Mouse (Mus musculus) limb, embryonic 10.5 days (tissue): ENCODE results near the gene Kmt2b. TPM values are rescaled to one million over a fixed set of nuclear protein-coding genes. Genes with fewer than 3 reads are reported as not detected.

Experiments
- DNase-seq: peaks from one replicate; pipeline ENCODE4 v3.0.0-alpha.2; 2017; ENCODE audit warnings: low spot score
- H3K27ac ChIP-seq: fragments of 300-500 bp; sonication (generic); 2 replicates; pipeline ENCODE4 v1.5.1; 2016; ENCODE audit warnings: mild to moderate bottlenecking
- H3K27me3 ChIP-seq: fragments of 300-500 bp; sonication (generic); 2 replicates; pipeline ENCODE4 v1.6.1; 2016; ENCODE audit warnings: low read depth, mild to moderate bottlenecking; ENCODE audit not compliant: poor library complexity, severe bottlenecking
- H3K36me3 ChIP-seq: fragments of 300-500 bp; sonication (generic); 2 replicates; pipeline ENCODE4 v1.6.1; 2016; ENCODE audit warnings: mild to moderate bottlenecking, moderate library complexity
- H3K4me1 ChIP-seq: fragments of 300-500 bp; sonication (generic); 2 replicates; pipeline ENCODE4 v1.6.1; 2016
- H3K4me3 ChIP-seq: fragments of 300-500 bp; sonication (generic); 2 replicates; pipeline ENCODE4 v1.5.1; 2016; ENCODE audit warnings: mild to moderate bottlenecking, moderate library complexity
- H3K9me3 ChIP-seq: fragments of 300-500 bp; sonication (generic); replicated peaks from 2 replicates; pipeline ENCODE4 v1.6.1; 2016; ENCODE audit warnings: mild to moderate bottlenecking
- WGBS: fragments of 180-500 bp; shearing (Covaris S2); methylation state at CpG from one replicate; pipeline ENCODE4 v1.1.7; 2016; 5-methylcytosine and 5-hydroxymethylcytosine counted together
- polyA plus RNA-seq: library from polyadenylated mRNA; unstranded; fragments of >200 nt; fragmentation: Nextera tagmentation; extraction: Ambion mirVana; gene quantifications from 2 replicates; pipeline ENCODE4 v1.2.1, GENCODE M21; 2016

Gene Kmt2b
- polyA plus RNA-seq, 1 experiment from 2014 or later = 10.2 TPM

GRCm38 (mm10) chr7:30594510-30595024, 6.0 kb upstream of the Kmt2b start:
- Histone ChIP-seq H3K9me3 (no peaks in the 10 kb centered on the region), H3K36me3 (no peaks in the 10 kb centered on the region), H3K4me3 (no peak overlapping the region), H3K27ac (no peak overlapping the region), H3K4me1 (peaks cover 8% of the 10 kb centered on the region), H3K27me3 (no peaks in the 10 kb centered on the region)
- DNase-seq = no peak
- 82% methylated on average over 4 of the region's 4 CpGs for WGBS

DNA sequence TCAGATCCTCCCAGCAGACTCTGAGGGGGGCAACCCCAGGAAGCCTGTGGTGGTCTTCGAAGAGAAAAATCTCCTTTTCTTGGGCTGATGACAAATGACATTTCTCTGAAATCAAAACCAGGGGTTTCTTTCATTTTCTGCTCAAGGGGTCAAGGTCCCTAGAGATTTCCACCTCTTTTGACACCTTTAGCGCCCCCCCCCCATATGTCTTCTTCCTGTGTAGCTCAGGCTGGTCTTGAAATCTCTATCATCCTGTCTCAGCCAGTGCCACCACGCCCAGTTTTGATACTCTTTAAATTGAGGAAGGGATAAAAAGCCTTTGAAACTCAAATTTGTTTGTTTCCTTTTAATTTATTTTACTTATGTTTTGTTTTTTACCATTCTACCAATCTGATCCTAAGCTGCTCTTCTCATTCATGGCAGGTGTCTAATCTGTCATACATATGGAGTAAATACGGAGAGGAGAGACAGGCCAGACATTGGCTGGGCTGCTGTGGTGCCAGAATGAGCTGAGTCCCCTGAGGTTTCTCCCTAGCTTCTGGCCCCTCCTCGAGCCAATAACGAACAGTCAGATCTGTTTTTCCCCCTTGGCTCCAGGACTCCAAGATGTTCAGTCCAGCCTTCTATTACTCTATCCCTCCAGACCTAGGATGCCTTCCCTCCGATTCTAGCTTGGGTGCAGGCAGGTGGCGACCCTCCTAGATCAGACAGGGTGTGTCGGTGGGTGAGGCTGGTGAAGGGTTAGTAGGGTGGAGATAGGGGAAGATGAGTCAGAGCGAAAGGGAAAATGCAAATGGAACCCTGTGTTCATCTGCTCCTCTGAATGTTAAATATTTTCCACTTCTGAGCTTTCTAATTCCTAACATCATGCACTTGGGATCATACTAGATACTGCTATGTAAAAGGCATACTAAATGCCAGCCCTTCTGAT, 5.3 kb upstream of the Kmt2b start:
- no peaks in the 10 kb centered on the region for H3K36me3 ChIP-seq
- H3K4me1 ChIP-seq = peaks cover 12% of the 10 kb centered on the region
- DNase-seq = no peak
- H3K9me3 ChIP-seq = no peaks in the 10 kb centered on the region
- no peak overlapping the region for H3K4me3 ChIP-seq
- H3K27ac ChIP-seq = no peak overlapping the region
- WGBS = 84% methylated on average over 10 of the region's 10 CpGs
- no peaks in the 10 kb centered on the region for H3K27me3 ChIP-seq

GRCm38 (mm10) chr7:30592772-30593423, 4.4 kb upstream of the Kmt2b start:
- Histone ChIP-seq H3K27ac (no peak overlapping the region), H3K4me3 (no peak overlapping the region), H3K4me1 (peaks cover 12% of the 10 kb centered on the region), H3K36me3 (no peaks in the 10 kb centered on the region), H3K9me3 (no peaks in the 10 kb centered on the region), H3K27me3 (no peaks in the 10 kb centered on the region)
- no peak for DNase-seq
- WGBS = 41% methylated on average over 5 of the region's 5 CpGs

DNA sequence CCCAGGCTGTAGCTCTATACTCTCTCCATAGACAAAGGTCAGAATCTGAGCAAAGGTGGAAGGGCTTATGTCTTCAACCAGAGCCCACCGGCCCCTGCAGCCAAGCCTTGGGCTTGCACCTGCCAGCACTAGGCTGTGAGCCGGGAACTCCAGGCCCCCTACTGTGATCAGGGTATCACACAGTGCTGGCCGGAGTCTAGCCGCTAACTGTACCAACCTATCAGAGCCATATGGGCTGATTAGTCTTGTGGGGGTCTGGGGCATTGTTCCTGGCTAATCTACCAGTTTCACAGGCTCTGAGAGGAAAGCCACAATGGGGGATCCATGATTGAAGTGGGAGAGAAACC, 3.1 kb upstream of the Kmt2b start:
- H3K4me3 ChIP-seq = no peak overlapping the region
- H3K27ac ChIP-seq = no peak overlapping the region
- no peaks in the 10 kb centered on the region for H3K27me3 ChIP-seq
- H3K36me3 ChIP-seq = peaks cover 6% of the 10 kb centered on the region
- WGBS = 56% methylated on average over 4 of the region's 4 CpGs
- H3K9me3 ChIP-seq = no peaks in the 10 kb centered on the region
- no peak for DNase-seq
- H3K4me1 ChIP-seq = peaks cover 23% of the 10 kb centered on the region

GRCm38 (mm10) chr7:30590927-30591604, 2.5 kb upstream of the Kmt2b start:
- Histone ChIP-seq H3K4me3 (no peak overlapping the region), H3K36me3 (peaks cover 11% of the 10 kb centered on the region), H3K4me1 (peaks cover 26% of the 10 kb centered on the region), H3K27me3 (no peaks in the 10 kb centered on the region), H3K9me3 (no peaks in the 10 kb centered on the region), H3K27ac (no peak overlapping the region)
- no peak for DNase-seq
- 83% methylated on average over 9 of the region's 9 CpGs for WGBS

GRCm38 (mm10) chr7:30589435-30590301, 1.1 kb upstream of the Kmt2b start:
- H3K27ac ChIP-seq = peak overlapping the region; percentile 99
- peaks cover 26% of the 10 kb centered on the region for H3K4me1 ChIP-seq
- H3K36me3 ChIP-seq = peaks cover 25% of the 10 kb centered on the region
- peak; percentile 92 for DNase-seq
- H3K9me3 ChIP-seq = no peaks in the 10 kb centered on the region
- no peaks in the 10 kb centered on the region for H3K27me3 ChIP-seq
- peak overlapping the region; percentile 100 for H3K4me3 ChIP-seq
- WGBS = 27% methylated on average over 40 of the region's 40 CpGs

DNA sequence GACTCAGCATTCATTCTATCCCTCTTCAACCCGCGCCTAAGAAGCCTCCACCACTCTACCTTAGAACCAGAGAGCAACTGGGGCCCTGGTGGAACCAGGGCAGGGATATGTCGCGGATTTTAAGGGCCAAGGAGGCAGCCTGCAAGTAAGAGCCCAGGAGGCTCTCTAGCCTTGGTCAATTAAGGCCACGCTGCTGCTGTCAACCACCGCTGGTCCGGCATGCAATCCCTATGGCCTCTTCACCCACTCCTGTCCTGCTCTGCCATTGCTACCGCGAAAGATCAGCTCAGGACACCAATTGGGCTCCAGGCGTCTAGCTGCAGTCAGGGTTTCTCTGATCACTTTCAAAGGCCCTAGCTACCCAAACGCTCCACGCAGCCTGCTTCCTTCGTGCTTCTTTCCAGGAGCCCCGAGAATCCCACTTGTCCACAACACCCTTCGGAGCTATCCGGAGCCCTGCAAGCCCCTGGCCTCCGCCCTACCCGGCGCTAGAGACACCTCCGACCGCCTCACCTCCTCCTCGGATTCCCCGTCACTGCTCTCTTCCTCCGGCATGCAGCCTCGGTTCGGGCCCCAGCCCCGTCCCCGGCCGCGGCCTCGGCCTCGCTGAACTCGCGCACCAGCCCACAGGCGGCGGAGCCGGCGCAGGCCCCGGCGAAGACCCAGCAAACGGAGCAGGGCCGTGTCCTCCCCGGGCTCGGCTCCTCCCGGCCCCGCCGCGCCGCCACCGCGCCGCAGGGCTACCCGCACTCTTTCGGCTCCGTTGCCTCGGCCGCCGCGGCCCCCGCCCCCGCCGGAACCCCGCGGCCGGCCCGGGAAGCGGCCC, 471 bp downstream of the Kmt2b start:
- Histone ChIP-seq H3K27ac (peak overlapping the region; percentile 99), H3K9me3 (no peaks in the 10 kb centered on the region), H3K4me1 (peaks cover 26% of the 10 kb centered on the region), H3K27me3 (no peaks in the 10 kb centered on the region), H3K36me3 (peaks cover 42% of the 10 kb centered on the region), H3K4me3 (peak overlapping the region; percentile 100)
- under 1% methylated on average over 64 of the region's 67 CpGs for WGBS
- DNase-seq = peak; percentile 66

DNA sequence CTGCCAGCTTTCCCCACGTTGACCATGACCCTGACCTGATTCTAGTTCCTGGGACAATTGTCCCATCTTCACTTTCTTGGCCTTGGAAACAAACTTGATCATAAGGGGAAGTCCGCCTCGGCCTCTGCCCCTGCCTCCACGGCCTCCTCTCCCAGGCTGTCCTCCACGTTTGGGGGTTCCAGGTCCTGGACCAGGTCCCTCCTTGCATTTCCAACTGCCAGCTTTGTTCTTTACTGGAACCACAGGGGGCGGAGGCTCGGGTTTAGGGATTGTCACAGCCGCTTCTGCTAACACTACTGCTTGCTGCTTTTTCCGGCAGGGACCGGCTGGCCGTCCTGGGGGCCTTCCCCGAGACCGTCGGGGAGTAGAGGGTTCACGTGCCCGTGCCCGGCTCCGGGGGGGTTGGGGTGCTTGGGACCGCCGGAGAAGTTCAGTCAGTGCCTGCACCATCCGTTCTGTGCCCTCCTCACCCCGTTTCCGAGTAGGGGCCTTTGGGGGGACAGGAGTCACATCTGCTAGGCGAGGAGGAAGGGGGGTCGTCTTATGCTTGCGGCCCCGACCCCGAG, 2.0 kb downstream of the Kmt2b start:
- Histone ChIP-seq H3K9me3 (no peaks in the 10 kb centered on the region), H3K27ac (no peak overlapping the region), H3K27me3 (no peaks in the 10 kb centered on the region), H3K36me3 (peaks cover 57% of the 10 kb centered on the region), H3K4me1 (peaks cover 26% of the 10 kb centered on the region), H3K4me3 (peak overlapping the region; percentile 100)
- DNase-seq = no peak
- 94% methylated on average over 28 of the region's 28 CpGs for WGBS

- WGBS = 95% methylated on average over 7 of the region's 7 CpGs
Observed at GRCm38 (mm10) chr7:30585170-30585569, 3.4 kb downstream of the Kmt2b start.

GRCm38 (mm10) chr7:30584339-30584738, 4.2 kb downstream of the Kmt2b start:
- Histone ChIP-seq H3K4me1 (peaks cover 16% of the 10 kb centered on the region), H3K9me3 (no peaks in the 10 kb centered on the region), H3K27ac (no peak overlapping the region), H3K36me3 (peaks cover 79% of the 10 kb centered on the region), H3K27me3 (no peaks in the 10 kb centered on the region), H3K4me3 (no peak overlapping the region)
- DNase-seq = no peak
- WGBS = 95% methylated on average over 10 of the region's 10 CpGs

More at GRCm38 (mm10) chr7:30585170-30585569, 3.4 kb downstream of the Kmt2b start:
- Histone ChIP-seq H3K27me3 (no peaks in the 10 kb centered on the region), H3K4me3 (no peak overlapping the region), H3K4me1 (peaks cover 24% of the 10 kb centered on the region), H3K36me3 (peaks cover 70% of the 10 kb centered on the region), H3K27ac (no peak overlapping the region), H3K9me3 (no peaks in the 10 kb centered on the region)
- no peak for DNase-seq

GRCm38 (mm10) chr7:30581547-30581946, 7.0 kb downstream of the Kmt2b start:
- Histone ChIP-seq H3K36me3 (peaks cover 100% of the 10 kb centered on the region), H3K9me3 (no peaks in the 10 kb centered on the region), H3K4me1 (peaks cover 2% of the 10 kb centered on the region; the same call in 1 of the 2 replicates), H3K27me3 (no peaks in the 10 kb centered on the region), H3K27ac (no peak overlapping the region), H3K4me3 (no peak overlapping the region)
- 97% methylated on average over 16 of the region's 16 CpGs for WGBS
- no peak for DNase-seq
